Mouse (Mus musculus): ENCODE results near the gene Btn2a2.

DNA sequence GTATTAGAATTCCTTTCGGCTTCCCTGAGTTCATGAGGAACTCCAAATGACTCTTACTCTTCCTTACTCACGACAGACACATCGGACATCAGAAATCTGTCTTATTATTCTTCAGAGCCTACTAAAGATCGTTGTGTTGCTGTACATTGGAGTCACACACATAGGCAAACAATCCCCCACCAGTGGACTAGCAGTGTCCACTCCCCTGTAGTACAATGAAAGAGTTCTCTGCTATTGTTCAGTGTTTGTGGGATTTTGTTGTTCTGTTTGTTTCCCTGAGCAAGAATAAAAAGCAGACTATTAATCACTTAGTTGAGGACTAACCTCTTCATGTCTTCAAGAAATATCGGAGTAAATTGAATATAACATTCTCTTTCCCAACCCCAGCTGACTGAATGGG is 54.9 kb downstream of the Btn2a2 start:
- TF ChIP-seq CTCF (conservative IDR thresholded peaks at IDR 0.05; ENCODE audit: insufficient read depth, insufficient read length, low read depth, low read length) (no peak), POLR2A (IDR thresholded peaks at IDR 0.05; ENCODE audit: low read depth, low read length) (no peak)
